Mouse (Mus musculus) MEL (cell line): Measurements from ENCODE around the gene 1700025G04Rik. TPM values are rescaled to one million over a fixed set of nuclear protein-coding genes. Genes with fewer than 3 reads are reported as not detected.

Source experiments
- DNase-seq: peaks from one replicate; pipeline ENCODE4 v3.0.0; 2011; ENCODE audit warnings: low read depth, low spot score
- H3K27ac ChIP-seq: 2 replicates; pipeline ENCODE4 v1.5.1; 2012; ENCODE audit warnings: low read depth, mild to moderate bottlenecking, control low read depth, low read length, moderate library complexity; ENCODE audit not compliant: control insufficient read depth
- H3K27me3 ChIP-seq, 2 experiments: fragments of 150-350 bp in 1 of 2; sonication (generic) in 1 of 2; 2 replicates each; pipeline ENCODE4 v1.6.1; 2012; ENCODE audit warnings: low read length in 2 of 2, mild to moderate bottlenecking in 2 of 2, improper control_type of control experiment in 1 of 2, moderate library complexity in 1 of 2; ENCODE audit not compliant: insufficient read depth in 2 of 2, control insufficient read depth in 1 of 2
- H3K36me3 ChIP-seq, 2 experiments: 2 replicates each; pipeline ENCODE4 v1.6.1; 2012 to 2014; ENCODE audit warnings: low read length in 2 of 2, improper control_type of control experiment in 1 of 2, inconsistent platforms in 1 of 2, mild to moderate bottlenecking in 1 of 2; ENCODE audit not compliant: insufficient read depth in 2 of 2, control insufficient read depth in 1 of 2
- H3K4me1 ChIP-seq, 2 experiments: fragments of 150-350 bp in 1 of 2; sonication (generic) in 1 of 2; 2 replicates each; pipeline ENCODE4 v1.6.1; 2012; ENCODE audit warnings: low read length in 2 of 2, improper control_type of control experiment in 1 of 2, mild to moderate bottlenecking in 1 of 2; ENCODE audit not compliant: insufficient read depth in 2 of 2, control insufficient read depth in 1 of 2
- H3K4me3 ChIP-seq, 2 experiments: fragments of 150-350 bp in 1 of 2; sonication (generic) in 1 of 2; 2 replicates each; pipeline ENCODE4 v1.5.1; 2012; ENCODE audit warnings: low read depth in 2 of 2, low read length in 2 of 2, mild to moderate bottlenecking in 2 of 2, moderate library complexity in 2 of 2, control low read depth in 1 of 2, improper control_type of control experiment in 1 of 2; ENCODE audit not compliant: control insufficient read depth in 1 of 2, insufficient read depth in 1 of 2
- H3K79me2 ChIP-seq: 2 replicates; pipeline ENCODE4 v1.6.1; 2012; ENCODE audit warnings: mild to moderate bottlenecking, low read length, moderate library complexity; ENCODE audit not compliant: control insufficient read depth, poor library complexity, insufficient read depth
- H3K9ac ChIP-seq: 2 replicates; pipeline ENCODE4 v1.6.1; 2012; ENCODE audit warnings: low read depth, mild to moderate bottlenecking, control low read depth, low read length, moderate library complexity; ENCODE audit not compliant: control insufficient read depth, poor library complexity, severe bottlenecking
- H3K9me3 ChIP-seq: fragments of 150-350 bp; sonication (generic); replicated peaks from 2 replicates; pipeline ENCODE4 v1.6.1; 2012; ENCODE audit warnings: mild to moderate bottlenecking, low read length, improper control_type of control experiment, moderate library complexity; ENCODE audit not compliant: insufficient read depth
- BHLHE40 ChIP-seq: IDR thresholded peaks from 2 replicates; pipeline ENCODE4 v1.6.1; 2012; ENCODE audit warnings: low read depth, mild to moderate bottlenecking, inconsistent platforms, low read length, improper control_type of control experiment, borderline replicate concordance
- CHD1 ChIP-seq: IDR thresholded peaks from 2 replicates; pipeline ENCODE4 v1.6.1; 2012; ENCODE audit warnings: low read depth, mild to moderate bottlenecking, inconsistent platforms, low read length, improper control_type of control experiment
- CHD2 ChIP-seq: IDR thresholded peaks from 2 replicates; pipeline ENCODE4 v1.6.1; 2011; ENCODE audit warnings: low read length, improper control_type of control experiment
- E2F4 ChIP-seq: IDR thresholded peaks from 2 replicates; pipeline ENCODE4 v1.6.1; 2011; ENCODE audit warnings: low read depth, low read length, improper control_type of control experiment, borderline replicate concordance
- ELF1 ChIP-seq: IDR thresholded peaks from 2 replicates; pipeline ENCODE4 v1.6.1; 2014; ENCODE audit warnings: low read depth, mild to moderate bottlenecking, inconsistent platforms, low read length, improper control_type of control experiment, moderate library complexity
- ETS1 ChIP-seq: IDR thresholded peaks from 2 replicates; pipeline ENCODE4 v1.6.1; 2012; ENCODE audit warnings: low read depth, mild to moderate bottlenecking, inconsistent platforms, low read length, improper control_type of control experiment, moderate library complexity
- GABPA ChIP-seq: IDR thresholded peaks from 2 replicates; pipeline ENCODE4 v1.6.1; 2012; ENCODE audit warnings: low read depth, mild to moderate bottlenecking, inconsistent platforms, low read length, improper control_type of control experiment, moderate library complexity
- GATA1 ChIP-seq: IDR thresholded peaks from 2 replicates; pipeline ENCODE4 v1.6.1; 2011; ENCODE audit warnings: low read depth, low read length, improper control_type of control experiment
- KAT2A ChIP-seq: conservative IDR thresholded peaks from 2 replicates; pipeline ENCODE4 v1.6.1; 2012; ENCODE audit warnings: low read depth, low read length, improper control_type of control experiment, inconsistent platforms
- MAFK ChIP-seq: IDR thresholded peaks from 2 replicates; pipeline ENCODE4 v1.6.1; 2011; ENCODE audit warnings: low read depth, mild to moderate bottlenecking, low read length, improper control_type of control experiment, borderline replicate concordance
- MAX ChIP-seq: IDR thresholded peaks from 2 replicates; pipeline ENCODE4 v1.6.1; 2011; ENCODE audit warnings: low read length, improper control_type of control experiment
- MEF2A ChIP-seq: IDR thresholded peaks from 2 replicates; pipeline ENCODE4 v1.6.1; 2014; ENCODE audit warnings: low read depth, mild to moderate bottlenecking, inconsistent platforms, low read length, improper control_type of control experiment; ENCODE audit not compliant: poor library complexity, insufficient replicate concordance, severe bottlenecking; ENCODE audit errors: extremely low read depth
- MYB ChIP-seq: IDR thresholded peaks from 2 replicates; pipeline ENCODE4 v1.6.1; 2011; ENCODE audit warnings: mild to moderate bottlenecking, low read depth, low read length, improper control_type of control experiment
- NRF1 ChIP-seq: IDR thresholded peaks from 2 replicates; pipeline ENCODE4 v1.6.1; 2014; ENCODE audit warnings: low read depth, mild to moderate bottlenecking, inconsistent platforms, low read length, improper control_type of control experiment, moderate library complexity; ENCODE audit not compliant: poor library complexity, insufficient read depth, severe bottlenecking
- RAD21 ChIP-seq: IDR thresholded peaks from 2 replicates; pipeline ENCODE4 v1.6.1; 2011; ENCODE audit warnings: mild to moderate bottlenecking, low read depth, low read length, improper control_type of control experiment
- RCOR1 ChIP-seq: IDR thresholded peaks from 2 replicates; pipeline ENCODE4 v1.6.1; 2012; ENCODE audit warnings: low read depth, mild to moderate bottlenecking, inconsistent platforms, low read length, improper control_type of control experiment
- TBP ChIP-seq: IDR thresholded peaks from 2 replicates; pipeline ENCODE4 v1.8.0; 2011; ENCODE audit warnings: low read depth, low read length, improper control_type of control experiment
- TCF12 ChIP-seq: IDR thresholded peaks from 2 replicates; pipeline ENCODE4 v1.6.1; 2014; ENCODE audit warnings: low read depth, mild to moderate bottlenecking, inconsistent platforms, low read length, improper control_type of control experiment, moderate library complexity
- ZC3H11A ChIP-seq: IDR thresholded peaks from 2 replicates; pipeline ENCODE4 v1.6.1; 2012; ENCODE audit warnings: low read depth, mild to moderate bottlenecking, inconsistent platforms, low read length, improper control_type of control experiment
- ZKSCAN1 ChIP-seq: IDR thresholded peaks from 2 replicates; pipeline ENCODE4 v1.6.1; 2012; ENCODE audit warnings: low read depth, mild to moderate bottlenecking, inconsistent platforms, low read length, improper control_type of control experiment, moderate library complexity
- ZNF384 ChIP-seq: IDR thresholded peaks from 2 replicates; pipeline ENCODE4 v1.6.1; 2012; ENCODE audit warnings: low read depth, mild to moderate bottlenecking, inconsistent platforms, low read length, improper control_type of control experiment
- polyA plus RNA-seq, 2 experiments: library from polyadenylated mRNA; stranded (reverse) in 1 of 2; unstranded in 1 of 2; fragments of >175 nt in 1 of 2; fragments of >200 nt in 1 of 2; gene quantifications; 2 replicates each; pipeline versions ENCODE4 v1.2.1 to v1.2.4; 2012; ENCODE audit warnings: low replicate concordance in 2 of 2, low read depth in 1 of 2; ENCODE audit not compliant: insufficient read length in 2 of 2, insufficient read depth in 1 of 2, missing spikeins in 1 of 2
- total RNA-seq: library from RNA; depleted of rRNA; stranded (reverse); fragments of 300-350 nt; gene quantifications from 2 replicates; pipeline ENCODE4 v1.2.3, GENCODE M21; 2012

1700025G04Rik gene
- total and polyA plus RNA-seq, 3 experiments: 0.04 to 0.91 TPM; not detected in 1

GRCm38 (mm10) chr1:152090564-152091545, 930 bp upstream of the 1700025G04Rik start:
- no peak overlapping the region for H3K9ac ChIP-seq
- H3K79me2 ChIP-seq: no peaks in the 10 kb centered on the region
- peak overlapping the region; percentile 12 to 47; a peak in 3 of 4 replicates for H3K4me3 ChIP-seq
- H3K27ac ChIP-seq: no peak overlapping the region
- H3K27me3 ChIP-seq: peaks cover 9 to 12% of the 10 kb centered on the region in 2 experiments
- peaks cover 0 to 9% of the 10 kb centered on the region in 2 experiments; a peak in 2 of 4 replicates for H3K36me3 ChIP-seq
- TF ChIP-seq MEF2A: no peak
- no peak for TF ChIP-seq TBP
- no peak for TF ChIP-seq CHD1
- TF ChIP-seq, all 39 proteins: peak for 0
- no peak for DNase-seq
- Histone ChIP-seq H3K4me1 (peaks cover 0 to 10% of the 10 kb centered on the region in 2 experiments; a peak in 1 of 4 replicates), H3K9me3 (no peaks in the 10 kb centered on the region)

- TF ChIP-seq E2F4 (no peak), MYB (no peak), GATA1 (no peak), CHD2 (no peak), TCF12 (no peak), CHD1 (no peak)
- Histone ChIP-seq H3K36me3 (peaks cover 0 to 9% of the 10 kb centered on the region in 2 experiments; a peak in 2 of 4 replicates), H3K9me3 (no peaks in the 10 kb centered on the region), H3K9ac (no peak overlapping the region), H3K27ac (no peak overlapping the region), H3K27me3 (peaks cover 9 to 12% of the 10 kb centered on the region in 2 experiments), H3K4me1 (peaks cover 0 to 17% of the 10 kb centered on the region in 2 experiments; a peak in 2 of 4 replicates), H3K4me3 (peak overlapping the region; percentile 47 to 61; a peak in 3 of 4 replicates), H3K79me2 (no peaks in the 10 kb centered on the region)
- no peak for DNase-seq
Observed at GRCm38 (mm10) chr1:152089526-152089925, 399 bp downstream of the 1700025G04Rik start.

- peak; percentile 75 for DNase-seq
- peak overlapping the region; percentile 10 to 15; a peak in 1 of 4 replicates for H3K4me3 ChIP-seq
- H3K4me1 ChIP-seq: peaks cover 0 to 18% of the 10 kb centered on the region in 2 experiments; a peak in 2 of 4 replicates
- H3K36me3 ChIP-seq: peaks cover 0 to 9% of the 10 kb centered on the region in 2 experiments; a peak in 2 of 4 replicates
- no peaks in the 10 kb centered on the region for H3K79me2 ChIP-seq
- no peaks in the 10 kb centered on the region for H3K9me3 ChIP-seq
- peaks cover 9 to 12% of the 10 kb centered on the region in 2 experiments for H3K27me3 ChIP-seq
- H3K9ac ChIP-seq: no peak overlapping the region
- H3K27ac ChIP-seq: no peak overlapping the region
- TF ChIP-seq RCOR1: peak; percentile 100
- peak; percentile 62; the same call in 1 of the 2 replicates for TF ChIP-seq MAFK
- TF ChIP-seq GABPA: no peak
- no peak for TF ChIP-seq NRF1
- TF ChIP-seq ZNF384: no peak
- TF ChIP-seq CHD1: no peak
- peak; percentile 51; the same call in 1 of the 2 replicates for TF ChIP-seq MAX
- no peak for TF ChIP-seq ZKSCAN1
- TF ChIP-seq E2F4: no peak
- peak; percentile 72 for TF ChIP-seq ETS1
- peak; percentile 63 for TF ChIP-seq BHLHE40
- TF ChIP-seq KAT2A: no peak
- TF ChIP-seq ZC3H11A: no peak; the same call in 1 of the 2 replicates
- no peak for TF ChIP-seq RAD21
- no peak for TF ChIP-seq ELF1
Observed at GRCm38 (mm10) chr1:152088791-152089401, 1.0 kb downstream of the 1700025G04Rik start.
